Mouse (Mus musculus) brain, embryonic 14.5 days (tissue): ENCODE measurements at regions not wholly inside any gene's neighbourhood (a gene's known extent, or its start where the extent isn't known, plus 50 kb on each side); places are given as distances from the start of the nearest gene placed in this dataset.

Experiments
- CTCF ChIP-seq: fragments of 200-500 bp; IDR thresholded peaks from 2 replicates; pipeline ENCODE4 v1.5.1; 2012; ENCODE audit warnings: inconsistent platforms, mild to moderate bottlenecking, moderate library complexity, borderline replicate concordance; ENCODE audit not compliant: insufficient read depth, insufficient read length; ENCODE audit errors: extremely low read depth
- POLR2A ChIP-seq: fragments of 200-500 bp; IDR thresholded peaks from 2 replicates; pipeline ENCODE4 v1.6.1; 2012; ENCODE audit warnings: mild to moderate bottlenecking, inconsistent platforms, borderline replicate concordance; ENCODE audit not compliant: poor library complexity, insufficient read depth, insufficient read length, severe bottlenecking; ENCODE audit errors: extremely low read depth

DNA sequence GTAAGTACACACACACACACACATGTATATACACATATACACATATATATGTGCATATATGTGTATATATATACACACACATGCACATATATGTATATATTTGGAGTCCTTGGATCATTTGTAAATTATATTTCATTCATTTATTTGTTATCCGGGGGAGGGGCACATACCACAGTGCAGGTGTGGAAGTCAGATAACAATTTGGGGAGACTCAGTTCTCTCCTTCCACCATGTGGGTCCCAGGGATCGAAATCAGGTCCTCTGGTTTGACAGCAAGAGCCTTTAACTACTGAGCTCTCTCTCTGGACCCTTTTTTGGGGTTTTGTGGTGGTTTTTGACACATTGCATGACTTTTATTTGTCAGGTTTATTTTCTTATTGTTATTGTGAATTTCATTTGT, 65.8 kb upstream of the Cecr2 start:
- TF ChIP-seq CTCF, result no peak
- TF ChIP-seq POLR2A, result no peak
